ENCODE assay signal across 28 mouse cellular contexts in the genomic region with DNA sequence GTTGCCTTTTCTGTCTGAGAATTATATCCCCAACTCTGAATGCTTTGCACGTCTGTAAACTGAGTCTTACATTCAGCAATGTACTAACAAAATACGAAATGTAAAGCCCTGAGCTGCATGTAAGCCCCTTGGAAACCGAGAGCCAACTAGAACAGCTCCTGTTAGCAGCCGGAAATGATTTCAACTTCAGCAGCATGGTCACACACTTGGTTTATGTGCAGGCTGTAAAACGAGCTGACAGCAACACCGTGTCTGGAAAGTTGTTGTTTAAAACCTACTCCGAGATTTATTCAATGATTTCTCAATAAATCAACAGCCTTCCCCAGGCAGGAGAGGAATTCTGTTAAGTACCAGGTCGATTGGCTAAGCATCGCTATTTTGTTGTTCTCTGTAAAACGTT.
"Had no signal": no experiment of that assay in that cellular context is flagged by ENCODE, and none has a peak within 500 bp of the region (broad histone marks: within the 10 kb centered on the region; RNA-seq: fewer than 3 reads in every experiment).

No protein-coding gene starts in this region.

- H3K9me3 ChIP-seq: heart, embryonic 10.5 days; heart, embryonic 12.5 days; hindbrain, embryonic 10.5 days; hindbrain, embryonic 12.5 days; intestine, embryonic 15.5 days; kidney, embryonic 15.5 days; limb, embryonic 15.5 days had no signal

- H3K27ac ChIP-seq: gastrocnemius, adult 2 months; heart, adult 2 months; heart, embryonic 10.5 days; hindbrain, embryonic 10.5 days; hindbrain, embryonic 12.5 days; hindbrain, embryonic 14.5 days; intestine, embryonic 15.5 days; kidney, embryonic 15.5 days; layer of hippocampus, adult 2 months; left cerebral cortex, adult 2 months; limb, embryonic 15.5 days; liver, embryonic 12.5 days; liver, embryonic 14.5 days had no signal

- ATAC-seq: forebrain, postnatal 0 days; hindbrain, embryonic 16.5 days; inflammation-experienced regulatory T-cells, adult 6 months; intestine, embryonic 15.5 days; intestine, postnatal 0 days; liver, embryonic 12.5 days had no signal

- H3K27me3 ChIP-seq: heart, embryonic 12.5 days; hindbrain, embryonic 12.5 days; intestine, embryonic 15.5 days; kidney, embryonic 15.5 days; limb, embryonic 15.5 days; liver, embryonic 12.5 days had no signal

- DNase-seq: forebrain, postnatal 0 days; gastrocnemius, adult 2 months; gastrocnemius, postnatal 10 days; gastrocnemius, postnatal 25 days; heart, adult 2 months; heart, postnatal 10 days; heart, postnatal 4 days; kidney, adult 18-20 months; kidney, adult 9 months; kidney, postnatal 10 days; kidney, postnatal 25 days; kidney, postnatal 4 days; left cerebral cortex, postnatal 4 days had no signal

- H3K9ac ChIP-seq: forebrain, postnatal 0 days; heart, embryonic 12.5 days; hindbrain, embryonic 12.5 days; hindbrain, embryonic 14.5 days; intestine, embryonic 15.5 days; kidney, embryonic 15.5 days; limb, embryonic 15.5 days; liver, embryonic 12.5 days; liver, embryonic 14.5 days had no signal

- H3K36me3 ChIP-seq: heart, embryonic 10.5 days; heart, embryonic 12.5 days; hindbrain, embryonic 10.5 days; hindbrain, embryonic 12.5 days; intestine, embryonic 15.5 days; kidney, embryonic 15.5 days; limb, embryonic 15.5 days; liver, embryonic 12.5 days had no signal

- H3K4me2 ChIP-seq: heart, embryonic 12.5 days; hindbrain, embryonic 12.5 days; hindbrain, embryonic 14.5 days; intestine, embryonic 15.5 days; kidney, embryonic 15.5 days; limb, embryonic 15.5 days; liver, embryonic 12.5 days had no signal

- H3K4me3 ChIP-seq: gastrocnemius, adult 2 months; heart, adult 2 months; heart, embryonic 10.5 days; heart, embryonic 12.5 days; hindbrain, embryonic 10.5 days; hindbrain, embryonic 12.5 days; intestine, embryonic 15.5 days; kidney, embryonic 15.5 days; layer of hippocampus, adult 2 months; left cerebral cortex, adult 2 months; limb, embryonic 15.5 days; liver, embryonic 12.5 days had no signal

- H3K4me1 ChIP-seq: heart, embryonic 10.5 days; heart, embryonic 12.5 days; hindbrain, embryonic 10.5 days; hindbrain, embryonic 12.5 days; intestine, embryonic 15.5 days; kidney, embryonic 15.5 days; liver, embryonic 12.5 days had no signal
